Mouse (Mus musculus) MEL (cell line): Measurements from ENCODE around the gene Atp8a2. TPM values are rescaled to one million over a fixed set of nuclear protein-coding genes. Genes with fewer than 3 reads are reported as not detected.

ENCODE experiments used
- DNase-seq: peaks from one replicate; pipeline ENCODE4 v3.0.0; 2011; ENCODE audit warnings: low read depth, low spot score
- H3K27ac ChIP-seq: 2 replicates; pipeline ENCODE4 v1.5.1; 2012; ENCODE audit warnings: low read depth, mild to moderate bottlenecking, control low read depth, low read length, moderate library complexity; ENCODE audit not compliant: control insufficient read depth
- H3K27me3 ChIP-seq, 2 experiments: fragments of 150-350 bp in 1 of 2; sonication (generic) in 1 of 2; 2 replicates each; pipeline ENCODE4 v1.6.1; 2012; ENCODE audit warnings: low read length in 2 of 2, mild to moderate bottlenecking in 2 of 2, improper control_type of control experiment in 1 of 2, moderate library complexity in 1 of 2; ENCODE audit not compliant: insufficient read depth in 2 of 2, control insufficient read depth in 1 of 2
- H3K36me3 ChIP-seq, 2 experiments: 2 replicates each; pipeline ENCODE4 v1.6.1; 2012 to 2014; ENCODE audit warnings: low read length in 2 of 2, improper control_type of control experiment in 1 of 2, inconsistent platforms in 1 of 2, mild to moderate bottlenecking in 1 of 2; ENCODE audit not compliant: insufficient read depth in 2 of 2, control insufficient read depth in 1 of 2
- H3K4me1 ChIP-seq, 2 experiments: fragments of 150-350 bp in 1 of 2; sonication (generic) in 1 of 2; 2 replicates each; pipeline ENCODE4 v1.6.1; 2012; ENCODE audit warnings: low read length in 2 of 2, improper control_type of control experiment in 1 of 2, mild to moderate bottlenecking in 1 of 2; ENCODE audit not compliant: insufficient read depth in 2 of 2, control insufficient read depth in 1 of 2
- H3K4me3 ChIP-seq, 2 experiments: fragments of 150-350 bp in 1 of 2; sonication (generic) in 1 of 2; 2 replicates each; pipeline ENCODE4 v1.5.1; 2012; ENCODE audit warnings: low read depth in 2 of 2, low read length in 2 of 2, mild to moderate bottlenecking in 2 of 2, moderate library complexity in 2 of 2, control low read depth in 1 of 2, improper control_type of control experiment in 1 of 2; ENCODE audit not compliant: control insufficient read depth in 1 of 2, insufficient read depth in 1 of 2
- H3K79me2 ChIP-seq: 2 replicates; pipeline ENCODE4 v1.6.1; 2012; ENCODE audit warnings: mild to moderate bottlenecking, low read length, moderate library complexity; ENCODE audit not compliant: control insufficient read depth, poor library complexity, insufficient read depth
- H3K9ac ChIP-seq: 2 replicates; pipeline ENCODE4 v1.6.1; 2012; ENCODE audit warnings: low read depth, mild to moderate bottlenecking, control low read depth, low read length, moderate library complexity; ENCODE audit not compliant: control insufficient read depth, poor library complexity, severe bottlenecking
- H3K9me3 ChIP-seq: fragments of 150-350 bp; sonication (generic); replicated peaks from 2 replicates; pipeline ENCODE4 v1.6.1; 2012; ENCODE audit warnings: mild to moderate bottlenecking, low read length, improper control_type of control experiment, moderate library complexity; ENCODE audit not compliant: insufficient read depth
- BHLHE40 ChIP-seq: IDR thresholded peaks from 2 replicates; pipeline ENCODE4 v1.6.1; 2012; ENCODE audit warnings: low read depth, mild to moderate bottlenecking, inconsistent platforms, low read length, improper control_type of control experiment, borderline replicate concordance
- CHD2 ChIP-seq: IDR thresholded peaks from 2 replicates; pipeline ENCODE4 v1.6.1; 2011; ENCODE audit warnings: low read length, improper control_type of control experiment
- CTCF ChIP-seq, 3 experiments: IDR thresholded peaks in 2 of 3; conservative IDR thresholded peaks in 1 of 3; 2 replicates each; pipeline ENCODE4 v1.5.1; 2011 to 2012; ENCODE audit warnings: low read length in 3 of 3, low read depth in 2 of 3, mild to moderate bottlenecking in 2 of 3, improper control_type of control experiment in 1 of 3, inconsistent platforms in 1 of 3, mixed read lengths in 1 of 3, moderate library complexity in 1 of 3; ENCODE audit not compliant: control insufficient read depth in 1 of 3, insufficient read depth in 1 of 3, poor library complexity in 1 of 3, severe bottlenecking in 1 of 3
- ELF1 ChIP-seq: IDR thresholded peaks from 2 replicates; pipeline ENCODE4 v1.6.1; 2014; ENCODE audit warnings: low read depth, mild to moderate bottlenecking, inconsistent platforms, low read length, improper control_type of control experiment, moderate library complexity
- ETS1 ChIP-seq: IDR thresholded peaks from 2 replicates; pipeline ENCODE4 v1.6.1; 2012; ENCODE audit warnings: low read depth, mild to moderate bottlenecking, inconsistent platforms, low read length, improper control_type of control experiment, moderate library complexity
- GATA1 ChIP-seq: IDR thresholded peaks from 2 replicates; pipeline ENCODE4 v1.6.1; 2011; ENCODE audit warnings: low read depth, low read length, improper control_type of control experiment
- HCFC1 ChIP-seq: IDR thresholded peaks from 2 replicates; pipeline ENCODE4 v1.6.1; 2012; ENCODE audit warnings: low read depth, mild to moderate bottlenecking, inconsistent platforms, low read length, improper control_type of control experiment, moderate library complexity
- JUND ChIP-seq: IDR thresholded peaks from 2 replicates; pipeline ENCODE4 v1.6.1; 2011; ENCODE audit warnings: low read depth, mild to moderate bottlenecking, improper control_type of control experiment, low read length
- MAFK ChIP-seq: IDR thresholded peaks from 2 replicates; pipeline ENCODE4 v1.6.1; 2011; ENCODE audit warnings: low read depth, mild to moderate bottlenecking, low read length, improper control_type of control experiment, borderline replicate concordance
- MAX ChIP-seq: IDR thresholded peaks from 2 replicates; pipeline ENCODE4 v1.6.1; 2011; ENCODE audit warnings: low read length, improper control_type of control experiment
- MAZ ChIP-seq: IDR thresholded peaks from 2 replicates; pipeline ENCODE4 v1.6.1; 2012; ENCODE audit warnings: low read depth, mild to moderate bottlenecking, inconsistent platforms, low read length, improper control_type of control experiment
- MEF2A ChIP-seq: IDR thresholded peaks from 2 replicates; pipeline ENCODE4 v1.6.1; 2014; ENCODE audit warnings: low read depth, mild to moderate bottlenecking, inconsistent platforms, low read length, improper control_type of control experiment; ENCODE audit not compliant: poor library complexity, insufficient replicate concordance, severe bottlenecking; ENCODE audit errors: extremely low read depth
- MYB ChIP-seq: IDR thresholded peaks from 2 replicates; pipeline ENCODE4 v1.6.1; 2011; ENCODE audit warnings: mild to moderate bottlenecking, low read depth, low read length, improper control_type of control experiment
- POLR2A ChIP-seq, 2 experiments: IDR thresholded peaks; 2 replicates each; pipeline ENCODE4 v1.6.1; 2011 to 2012; ENCODE audit warnings: low read length in 2 of 2, mild to moderate bottlenecking in 2 of 2, control low read depth in 1 of 2, improper control_type of control experiment in 1 of 2, low read depth in 1 of 2, moderate library complexity in 1 of 2; ENCODE audit not compliant: control insufficient read depth in 1 of 2, insufficient read depth in 1 of 2, poor library complexity in 1 of 2
- POLR2AphosphoS2 ChIP-seq: IDR thresholded peaks from 2 replicates; pipeline ENCODE4 v1.6.1; 2011; ENCODE audit warnings: low read length, improper control_type of control experiment
- RAD21 ChIP-seq: IDR thresholded peaks from 2 replicates; pipeline ENCODE4 v1.6.1; 2011; ENCODE audit warnings: mild to moderate bottlenecking, low read depth, low read length, improper control_type of control experiment
- SMC3 ChIP-seq: IDR thresholded peaks from 2 replicates; pipeline ENCODE4 v1.6.1; 2011; ENCODE audit warnings: low read depth, low read length, improper control_type of control experiment
- TAL1 ChIP-seq: IDR thresholded peaks from 2 replicates; pipeline ENCODE4 v1.6.1; 2012; ENCODE audit warnings: mild to moderate bottlenecking, inconsistent platforms, low read length, moderate library complexity, mixed read lengths
- TBP ChIP-seq: IDR thresholded peaks from 2 replicates; pipeline ENCODE4 v1.8.0; 2011; ENCODE audit warnings: low read depth, low read length, improper control_type of control experiment
- UBTF ChIP-seq: IDR thresholded peaks from 2 replicates; pipeline ENCODE4 v1.6.1; 2012; ENCODE audit warnings: low read depth, mild to moderate bottlenecking, inconsistent platforms, low read length, improper control_type of control experiment, moderate library complexity, borderline replicate concordance; ENCODE audit not compliant: insufficient read depth
- USF2 ChIP-seq, 2 experiments: IDR thresholded peaks; 2 replicates each; pipeline ENCODE4 v1.6.1; 2011 to 2012; ENCODE audit warnings: improper control_type of control experiment in 2 of 2, low read length in 2 of 2, borderline replicate concordance in 1 of 2, inconsistent platforms in 1 of 2, low read depth in 1 of 2, mild to moderate bottlenecking in 1 of 2; ENCODE audit not compliant: insufficient read depth in 1 of 2
- ZC3H11A ChIP-seq: IDR thresholded peaks from 2 replicates; pipeline ENCODE4 v1.6.1; 2012; ENCODE audit warnings: low read depth, mild to moderate bottlenecking, inconsistent platforms, low read length, improper control_type of control experiment
- ZKSCAN1 ChIP-seq: IDR thresholded peaks from 2 replicates; pipeline ENCODE4 v1.6.1; 2012; ENCODE audit warnings: low read depth, mild to moderate bottlenecking, inconsistent platforms, low read length, improper control_type of control experiment, moderate library complexity
- ZMIZ1 ChIP-seq: IDR thresholded peaks from 2 replicates; pipeline ENCODE4 v1.6.1; 2012; ENCODE audit warnings: low read depth, mild to moderate bottlenecking, inconsistent platforms, low read length, improper control_type of control experiment, moderate library complexity
- ZNF384 ChIP-seq: IDR thresholded peaks from 2 replicates; pipeline ENCODE4 v1.6.1; 2012; ENCODE audit warnings: low read depth, mild to moderate bottlenecking, inconsistent platforms, low read length, improper control_type of control experiment
- polyA plus RNA-seq, 2 experiments: library from polyadenylated mRNA; stranded (reverse) in 1 of 2; unstranded in 1 of 2; fragments of >175 nt in 1 of 2; fragments of >200 nt in 1 of 2; gene quantifications; 2 replicates each; pipeline versions ENCODE4 v1.2.1 to v1.2.4; 2012; ENCODE audit warnings: low replicate concordance in 2 of 2, low read depth in 1 of 2; ENCODE audit not compliant: insufficient read length in 2 of 2, insufficient read depth in 1 of 2, missing spikeins in 1 of 2
- total RNA-seq: library from RNA; depleted of rRNA; stranded (reverse); fragments of 300-350 nt; gene quantifications from 2 replicates; pipeline ENCODE4 v1.2.3, GENCODE M21; 2012

Gene Atp8a2
- total and polyA plus RNA-seq, 3 experiments = 0.29 to 0.39 TPM; not detected in 1

DNA sequence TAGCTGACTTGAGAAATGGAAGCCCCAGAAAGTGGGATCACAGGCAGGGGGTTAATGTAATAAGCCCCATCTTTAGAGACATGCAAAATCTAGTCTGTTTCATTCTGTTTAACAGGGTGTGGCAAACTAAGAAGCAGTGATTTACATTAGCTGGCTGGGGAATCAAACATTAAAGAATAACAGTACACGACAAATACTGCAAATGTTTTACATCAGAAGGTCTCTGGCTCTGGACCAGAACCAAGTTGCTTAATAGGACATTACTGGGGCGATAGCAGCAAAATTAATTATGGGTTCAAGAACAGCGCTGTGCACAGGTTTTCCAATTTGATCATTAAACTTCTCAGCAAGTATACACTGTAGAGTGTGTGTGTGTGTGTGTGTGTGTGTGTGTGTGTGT is 397.5 kb downstream of the Atp8a2 start:
- H3K4me1 ChIP-seq = no peaks in the 10 kb centered on the region
- TF ChIP-seq ZMIZ1 = no peak
- TF ChIP-seq GATA1 = no peak
- no peak for TF ChIP-seq ELF1
- TF ChIP-seq POLR2AphosphoS2 = no peak
- no peak for TF ChIP-seq USF2 (IDR thresholded peaks at IDR 0.05; ENCODE audit: borderline replicate concordance in 1 of 2, insufficient read depth in 1 of 2, low read depth in 1 of 2, low read length in 2 of 2)
- TF ChIP-seq MAFK = no peak
- no peak for TF ChIP-seq MAZ
- no peak for TF ChIP-seq TAL1
- no peak for TF ChIP-seq ZKSCAN1
- TF ChIP-seq JUND = no peak
- TF ChIP-seq ZNF384 = no peak
- no peak for TF ChIP-seq POLR2A (IDR thresholded peaks at IDR 0.05; ENCODE audit: control insufficient read depth in 1 of 2, insufficient read depth in 1 of 2, low read depth in 1 of 2, low read length in 2 of 2, poor library complexity in 1 of 2)
- TF ChIP-seq SMC3 = no peak
- TF ChIP-seq UBTF = no peak
- no peak for TF ChIP-seq ZC3H11A
- no peaks in the 10 kb centered on the region for H3K27me3 ChIP-seq
- DNase-seq = no peak
- H3K4me3 ChIP-seq = no peak overlapping the region
- H3K9ac ChIP-seq = no peak overlapping the region
- H3K36me3 ChIP-seq = no peaks in the 10 kb centered on the region
- H3K9me3 ChIP-seq = no peaks in the 10 kb centered on the region
- no peaks in the 10 kb centered on the region for H3K79me2 ChIP-seq
- H3K27ac ChIP-seq = no peak overlapping the region

DNA sequence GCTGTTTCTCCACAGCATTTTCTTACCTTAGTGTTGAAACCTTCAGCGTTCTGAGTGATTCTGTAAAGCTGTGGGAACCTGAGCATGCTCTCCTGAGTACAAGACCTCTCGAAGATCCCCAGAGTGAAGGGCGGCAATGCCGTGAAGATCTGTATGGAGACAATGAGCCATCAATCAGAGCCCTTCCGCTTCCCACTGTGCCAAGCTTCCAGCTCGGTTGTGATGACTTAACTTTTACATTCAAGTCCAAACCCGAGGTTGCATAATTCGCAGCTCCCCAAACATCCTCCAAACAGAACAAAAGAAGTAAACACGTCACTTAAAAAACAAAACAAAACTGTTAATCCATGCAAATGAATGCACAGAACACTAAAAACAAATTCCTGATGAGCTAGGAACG is 403.1 kb downstream of the Atp8a2 start:
- no peak for DNase-seq
- H3K9me3 ChIP-seq = no peaks in the 10 kb centered on the region
- no peak overlapping the region for H3K4me3 ChIP-seq
- no peaks in the 10 kb centered on the region for H3K36me3 ChIP-seq
- H3K27ac ChIP-seq = no peak overlapping the region
- TF ChIP-seq HCFC1 (no peak), BHLHE40 (no peak), ELF1 (no peak), MAFK (no peak), TBP (no peak), ZC3H11A (no peak), ETS1 (no peak), CTCF (IDR thresholded peaks at IDR 0.05 in 2 of 3, conservative IDR thresholded peaks at IDR 0.05 in 1 of 3; ENCODE audit: control insufficient read depth in 1 of 3, insufficient read depth in 1 of 3, low read depth in 2 of 3, low read length in 3 of 3, poor library complexity in 1 of 3, severe bottlenecking in 1 of 3) (no peak), TAL1 (no peak), UBTF (no peak), GATA1 (no peak), RAD21 (no peak), JUND (no peak), MEF2A (no peak), MAX (no peak), CHD2 (no peak), MYB (no peak), USF2 (IDR thresholded peaks at IDR 0.05; ENCODE audit: borderline replicate concordance in 1 of 2, insufficient read depth in 1 of 2, low read depth in 1 of 2, low read length in 2 of 2) (no peak)
- TF ChIP-seq, all 39 proteins: peak for 0
- Histone ChIP-seq H3K79me2 (no peaks in the 10 kb centered on the region), H3K27me3 (no peaks in the 10 kb centered on the region), H3K4me1 (no peaks in the 10 kb centered on the region), H3K9ac (no peak overlapping the region)
